Mouse (Mus musculus): ENCODE data around the gene Rab30. TPM values are rescaled to one million over a fixed set of nuclear protein-coding genes. Genes with fewer than 3 reads are reported as not detected.
"Not testable (repeated sequence)": the region's sequence is repeated elsewhere in the genome, so short reads cannot be mapped to it uniquely, and the experiment has no call there.

The Rab30 gene
- polyA plus RNA-seq, 1 experiment from 2014 or later: 13.3 TPM

DNA sequence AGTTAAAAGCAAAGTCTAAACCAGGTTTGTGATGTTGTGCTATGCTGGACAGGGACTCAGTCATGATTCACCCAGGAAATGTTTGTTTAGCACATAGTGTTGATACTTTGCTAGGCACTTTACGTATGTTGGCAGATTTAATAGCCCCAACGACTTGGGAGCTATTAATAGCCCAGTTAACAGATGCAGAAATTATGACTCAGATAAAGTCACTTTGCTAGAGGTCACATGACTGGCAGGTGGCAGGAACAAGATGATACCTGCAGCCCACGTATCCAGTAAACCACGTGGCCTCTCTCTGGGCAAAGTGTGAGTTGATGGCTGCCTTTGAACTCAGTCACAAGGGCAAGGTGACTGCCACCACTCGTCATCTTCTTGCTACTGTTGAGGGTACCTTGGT, 16.7 kb downstream of the Rab30 start:
- H3K4me3 ChIP-seq (ENCODE audit: low read depth, low read length): no peak overlapping the region
- 55% methylated on average over 5 of the region's 5 CpGs for WGBS
- no peaks in the 10 kb centered on the region for H3K9me3 ChIP-seq (ENCODE audit: control insufficient read depth, low read length)
- no peak overlapping the region for H3K9ac ChIP-seq (ENCODE audit: low read length)
- DNase-seq (ENCODE audit: low spot score) (no peak), ATAC-seq (ENCODE audit: low FRiP score, low TSS enrichment) (no peak)
- TF ChIP-seq CTCF (IDR thresholded peaks at IDR 0.05; ENCODE audit: low read depth): no peak
- TF ChIP-seq EP300 (optimal IDR thresholded peaks at IDR 0.05): no peak
- H3K4me1 ChIP-seq (replicated peaks; ENCODE audit: control insufficient read depth, insufficient read depth): no peaks in the 10 kb centered on the region
- H3K27ac ChIP-seq (replicated peaks): no peak overlapping the region
- no peaks in the 10 kb centered on the region for H3K36me3 ChIP-seq (ENCODE audit: control insufficient read depth, insufficient read depth, low read length)
- H3K27me3 ChIP-seq (ENCODE audit: control insufficient read depth, insufficient read depth, low read length): no peaks in the 10 kb centered on the region
- no peak overlapping the region for H3K4me2 ChIP-seq (replicated peaks; ENCODE audit: low read depth)

DNA sequence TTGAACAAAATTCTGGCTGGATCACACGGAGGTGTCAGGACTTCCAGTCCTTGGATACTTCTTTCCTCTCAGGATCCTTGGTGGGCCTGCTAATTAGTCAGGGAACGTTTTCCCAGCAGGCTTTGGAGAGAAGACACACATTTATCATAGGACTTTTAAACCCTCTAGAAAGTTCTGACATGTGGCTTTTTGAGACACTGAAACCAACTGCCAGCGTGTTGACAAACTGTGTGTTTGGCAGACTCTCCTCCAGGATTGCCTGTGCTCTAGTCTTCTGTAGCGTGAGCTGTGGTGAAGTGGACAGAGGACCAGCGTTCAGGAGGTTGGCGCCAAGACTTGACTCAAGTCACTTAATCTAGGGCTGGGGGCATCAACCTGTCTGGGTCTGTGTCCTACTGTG, 19.2 kb downstream of the Rab30 start:
- Histone ChIP-seq H3K4me3 (ENCODE audit: low read depth, low read length) (no peak overlapping the region), H3K9me3 (ENCODE audit: control insufficient read depth, low read length) (no peaks in the 10 kb centered on the region), H3K36me3 (ENCODE audit: control insufficient read depth, insufficient read depth, low read length) (no peaks in the 10 kb centered on the region), H3K9ac (ENCODE audit: low read length) (no peak overlapping the region), H3K4me2 (replicated peaks; ENCODE audit: low read depth) (no peak overlapping the region), H3K4me1 (replicated peaks; ENCODE audit: control insufficient read depth, insufficient read depth) (no peaks in the 10 kb centered on the region), H3K27ac (replicated peaks) (no peak overlapping the region), H3K27me3 (ENCODE audit: control insufficient read depth, insufficient read depth, low read length) (no peaks in the 10 kb centered on the region)
- ATAC-seq (ENCODE audit: low FRiP score, low TSS enrichment) (no peak), DNase-seq (ENCODE audit: low spot score) (no peak)
- TF ChIP-seq CTCF (IDR thresholded peaks at IDR 0.05; ENCODE audit: low read depth) (no peak), EP300 (optimal IDR thresholded peaks at IDR 0.05) (no peak)
- WGBS: 78% methylated on average over 6 of the region's 6 CpGs

DNA sequence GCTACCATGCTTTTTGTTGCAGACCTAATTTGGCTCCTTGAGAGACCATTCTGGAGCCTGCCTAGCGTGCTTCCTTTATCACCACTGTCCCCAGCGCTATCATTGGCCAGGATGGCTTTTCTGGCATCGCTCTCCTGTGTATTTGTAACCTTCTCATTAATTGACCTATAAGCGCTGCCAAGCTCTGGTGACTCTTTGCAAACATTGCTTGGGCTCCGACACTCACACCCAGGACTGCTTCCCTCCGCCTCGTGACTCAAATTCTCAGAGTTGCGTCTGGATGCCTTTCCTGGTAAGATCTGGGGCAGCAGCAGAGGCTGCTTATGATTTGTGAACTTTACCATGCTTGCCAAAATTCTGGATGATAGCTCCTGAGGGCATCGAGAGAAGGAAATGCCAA, 19.8 kb downstream of the Rab30 start:
- no peak overlapping the region for H3K4me3 ChIP-seq (ENCODE audit: low read depth, low read length)
- TF ChIP-seq CTCF (IDR thresholded peaks at IDR 0.05; ENCODE audit: low read depth) (no peak), EP300 (optimal IDR thresholded peaks at IDR 0.05) (no peak)
- H3K27ac ChIP-seq (replicated peaks): no peak overlapping the region
- no peak overlapping the region for H3K9ac ChIP-seq (ENCODE audit: low read length)
- H3K36me3 ChIP-seq (ENCODE audit: control insufficient read depth, insufficient read depth, low read length): no peaks in the 10 kb centered on the region
- DNase-seq (ENCODE audit: low spot score): no peak
- H3K4me2 ChIP-seq (replicated peaks; ENCODE audit: low read depth): no peak overlapping the region
- H3K27me3 ChIP-seq (ENCODE audit: control insufficient read depth, insufficient read depth, low read length): no peaks in the 10 kb centered on the region
- 75% methylated on average over 9 of the region's 9 CpGs for WGBS
- ATAC-seq (ENCODE audit: low FRiP score, low TSS enrichment): no peak
- no peaks in the 10 kb centered on the region for H3K9me3 ChIP-seq (ENCODE audit: control insufficient read depth, low read length)
- no peaks in the 10 kb centered on the region for H3K4me1 ChIP-seq (replicated peaks; ENCODE audit: control insufficient read depth, insufficient read depth)

DNA sequence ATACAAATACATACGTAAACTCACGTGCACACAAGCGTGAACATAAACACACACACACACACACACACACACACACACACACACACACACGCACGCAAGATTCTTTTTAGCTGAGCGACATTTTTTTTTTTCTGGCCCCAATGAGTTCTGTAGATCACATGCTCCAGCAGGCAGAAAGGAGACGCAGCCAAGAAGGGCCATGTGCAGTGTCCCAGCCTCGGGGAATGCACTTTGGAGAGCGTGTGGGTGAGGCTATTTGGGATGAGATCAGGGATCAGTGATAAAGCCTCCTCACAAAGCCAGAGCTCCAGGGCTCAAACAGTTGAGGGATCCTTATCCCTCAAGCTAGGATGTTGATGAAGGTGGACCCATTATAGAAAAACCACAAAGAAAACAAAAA, 24.0 kb downstream of the Rab30 start:
- Histone ChIP-seq H3K36me3 (ENCODE audit: control insufficient read depth, insufficient read depth, low read length) (no peaks in the 10 kb centered on the region), H3K9me3 (ENCODE audit: control insufficient read depth, low read length) (no peaks in the 10 kb centered on the region), H3K27ac (replicated peaks) (no peak overlapping the region; the same call in 1 of the 2 replicates), H3K9ac (ENCODE audit: low read length) (no peak overlapping the region), H3K4me1 (replicated peaks; ENCODE audit: control insufficient read depth, insufficient read depth) (no peaks in the 10 kb centered on the region), H3K27me3 (ENCODE audit: control insufficient read depth, insufficient read depth, low read length) (no peaks in the 10 kb centered on the region), H3K4me2 (replicated peaks; ENCODE audit: low read depth) (no peak overlapping the region), H3K4me3 (ENCODE audit: low read depth, low read length) (no peak overlapping the region)
- DNase-seq (ENCODE audit: low spot score): no peak
- ATAC-seq (ENCODE audit: low FRiP score, low TSS enrichment): peak; percentile 61; the same call in 1 of the 2 replicates
- WGBS: 35% methylated on average over 9 of the region's 9 CpGs
- no peak for TF ChIP-seq EP300 (optimal IDR thresholded peaks at IDR 0.05)
- no peak for TF ChIP-seq CTCF (IDR thresholded peaks at IDR 0.05; ENCODE audit: low read depth)

DNA sequence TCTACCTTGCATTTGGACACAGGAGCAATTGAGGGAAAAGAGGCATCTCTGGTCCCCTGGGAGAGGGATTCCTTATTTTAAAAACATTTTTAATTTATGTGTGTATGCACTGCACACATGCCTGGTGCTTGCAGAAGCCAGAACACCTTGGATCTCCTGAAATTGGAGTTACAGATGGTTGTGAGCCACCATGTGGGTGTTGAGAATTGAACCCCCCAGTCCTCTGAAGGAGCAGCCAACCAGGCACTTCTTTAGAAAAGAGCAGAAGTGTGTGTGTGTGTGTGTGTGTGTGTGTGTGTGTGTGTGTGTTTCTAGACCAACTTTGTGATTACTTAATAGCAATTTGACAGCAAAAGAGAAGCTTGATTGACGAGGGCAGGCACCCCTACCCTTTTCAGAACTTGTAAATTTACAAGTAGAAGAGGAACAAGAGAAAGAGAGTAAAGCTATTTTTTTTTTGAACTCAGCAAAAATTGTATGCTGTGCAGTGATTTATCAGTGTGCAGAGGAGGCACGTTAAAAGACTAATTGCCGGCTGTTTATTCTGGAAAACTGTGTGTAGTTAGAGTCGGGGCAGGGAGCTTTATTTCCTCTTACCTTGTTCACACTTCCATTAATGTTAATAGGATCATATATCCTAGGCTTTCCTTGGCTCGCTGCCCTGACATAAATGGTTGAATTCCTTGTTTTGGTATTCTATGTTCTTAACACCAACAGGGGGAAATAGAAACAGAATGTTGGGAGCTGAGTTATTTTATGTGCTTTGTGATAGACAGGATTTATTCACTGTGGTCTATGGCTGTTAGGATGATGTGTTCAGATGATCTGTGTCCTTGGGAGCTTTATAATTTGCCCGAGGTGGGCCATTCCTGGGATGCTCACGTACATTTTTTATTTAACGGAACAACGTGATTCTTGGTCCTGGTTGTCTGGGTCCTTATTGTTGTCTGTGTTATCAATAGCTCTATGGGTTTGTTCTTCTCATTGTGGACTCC, 25.0 kb downstream of the Rab30 start:
- H3K4me3 ChIP-seq (ENCODE audit: low read depth, low read length): no peak overlapping the region
- no peak for TF ChIP-seq EP300 (optimal IDR thresholded peaks at IDR 0.05)
- TF ChIP-seq CTCF (IDR thresholded peaks at IDR 0.05; ENCODE audit: low read depth): no peak
- no peaks in the 10 kb centered on the region for H3K9me3 ChIP-seq (ENCODE audit: control insufficient read depth, low read length)
- WGBS: 38% methylated on average over 9 of the region's 9 CpGs
- no peak overlapping the region for H3K9ac ChIP-seq (ENCODE audit: low read length)
- H3K36me3 ChIP-seq (ENCODE audit: control insufficient read depth, insufficient read depth, low read length): no peaks in the 10 kb centered on the region
- ATAC-seq (ENCODE audit: low FRiP score, low TSS enrichment): no peak
- H3K4me1 ChIP-seq (replicated peaks; ENCODE audit: control insufficient read depth, insufficient read depth): no peaks in the 10 kb centered on the region
- H3K4me2 ChIP-seq (replicated peaks; ENCODE audit: low read depth): no peak overlapping the region
- no peaks in the 10 kb centered on the region for H3K27me3 ChIP-seq (ENCODE audit: control insufficient read depth, insufficient read depth, low read length)
- DNase-seq (ENCODE audit: low spot score): no peak
- H3K27ac ChIP-seq (replicated peaks): no peak overlapping the region

DNA sequence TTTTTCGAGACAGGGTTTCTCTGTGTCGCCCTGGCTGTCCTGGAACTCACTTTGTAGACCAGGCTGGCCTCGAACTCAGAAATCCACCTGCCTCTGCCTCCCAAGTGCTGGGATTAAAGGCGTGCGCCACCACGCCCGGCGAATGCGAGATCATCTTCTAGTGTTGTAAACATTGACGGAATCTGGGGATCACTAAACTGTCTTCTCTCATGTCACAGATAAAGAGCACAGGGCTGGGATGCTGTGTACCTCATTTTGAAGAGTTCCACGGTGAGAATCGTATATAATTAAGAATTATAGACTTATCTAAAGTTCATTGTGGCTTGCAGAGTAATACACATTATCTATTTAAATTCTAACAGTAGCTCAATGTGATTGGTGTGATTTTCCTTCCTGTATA, 26.7 kb downstream of the Rab30 start:
- H3K9ac ChIP-seq (ENCODE audit: low read length); DNase-seq (ENCODE audit: low spot score); H3K27me3 ChIP-seq (ENCODE audit: control insufficient read depth, insufficient read depth, low read length); H3K36me3 ChIP-seq (ENCODE audit: control insufficient read depth, insufficient read depth, low read length); H3K27ac ChIP-seq (replicated peaks); ATAC-seq (ENCODE audit: low FRiP score, low TSS enrichment); H3K4me3 ChIP-seq (ENCODE audit: low read depth, low read length); H3K9me3 ChIP-seq (ENCODE audit: control insufficient read depth, low read length); H3K4me2 ChIP-seq (replicated peaks; ENCODE audit: low read depth); H3K4me1 ChIP-seq (replicated peaks; ENCODE audit: control insufficient read depth, insufficient read depth): not testable (repeated sequence)
- 91% methylated on average over 12 of the region's 12 CpGs for WGBS
